Mouse (Mus musculus) heart, postnatal 36 days (tissue): ENCODE results near the gene Olfr1173. TPM values are rescaled to one million over a fixed set of nuclear protein-coding genes. Genes with fewer than 3 reads are reported as not detected.

ENCODE experiments used
- DNase-seq, 2 experiments: peaks; one replicate each; pipeline ENCODE4 v3.0.0; 2021 to 2022
- intact Hi-C: fragments of 180-260 bp; cut with DNase I; formaldehyde crosslinking; loops from one replicate; pipeline ENCODE4 v1.15.1; 2025
- total RNA-seq, 2 experiments: library from RNA; stranded (reverse); gene quantifications; 2 replicates each; pipeline ENCODE4 v1.2.3; 2021

The Olfr1173 gene
- total RNA-seq, result under 1 TPM in 1 of 2 experiments, not detected in 1; 0.05 TPM

DNA sequence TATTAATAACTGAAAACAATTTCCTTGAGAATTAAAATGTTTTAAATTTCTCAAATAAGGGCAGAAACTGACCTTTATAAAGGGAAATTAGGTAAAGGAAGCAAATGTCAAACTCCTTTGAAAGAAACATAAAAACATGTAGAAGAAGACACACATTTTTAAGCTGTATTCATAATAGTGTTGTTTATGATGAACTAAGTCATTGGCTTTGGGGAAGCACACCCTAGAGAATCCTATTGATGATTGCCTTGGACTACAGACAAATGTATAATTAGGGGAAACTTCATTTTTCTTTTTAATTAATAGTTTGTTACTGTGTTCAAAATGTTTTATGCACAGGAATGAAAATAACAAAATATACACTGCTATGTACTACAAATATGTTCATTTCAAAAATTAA lies at the start of gene Olfr1173:
Gene Olfr1173 (minus strand): TSS at position 101 of the 400 bp plus-strand sequence.
- DNase-seq, result no peak
- intact Hi-C loops, result no loop called here

DNA sequence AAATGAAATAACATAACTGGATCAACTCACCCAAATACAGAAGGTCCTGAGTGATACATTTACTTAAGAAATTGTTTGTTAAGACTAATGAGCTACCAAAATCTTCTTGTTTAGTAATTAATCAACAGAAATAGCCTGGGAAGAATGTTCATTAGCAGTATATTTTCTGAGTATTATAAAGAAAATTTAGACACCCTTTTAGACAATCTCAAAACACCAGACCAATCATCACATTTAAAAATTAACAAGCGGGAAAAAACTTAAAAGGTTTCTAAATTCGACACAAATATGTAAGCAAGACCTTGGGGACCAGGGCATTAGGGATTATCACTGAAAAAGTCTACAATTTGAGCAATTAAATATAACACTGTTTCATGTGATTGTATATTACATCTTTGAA lies 47.4 kb upstream of the Olfr1173 start, which contains the start of gene Olfr1175-ps:
Gene Olfr1175-ps (minus strand): TSS at position 101 of the 400 bp plus-strand sequence.
- no peak for DNase-seq
- intact Hi-C loops, result no loop called here

GRCm38 (mm10) chr2:88315035-88315434 lies 35.4 kb upstream of the Olfr1173 start, which contains the start of gene Olfr1174-ps:
Gene Olfr1174-ps, minus strand, starts transcription at chr2:88315135.
- intact Hi-C loops, result no loop called here

GRCm38 (mm10) chr2:88228234-88228633 lies 51.4 kb downstream of the Olfr1173 start, which contains the start of gene Olfr1170:
Gene Olfr1170, minus strand, starts transcription at chr2:88228334.
- no peak for DNase-seq

More at GRCm38 (mm10) chr2:88315035-88315434, 35.4 kb upstream of the Olfr1173 start, which contains the start of gene Olfr1174-ps:
- DNase-seq, result no peak

More at GRCm38 (mm10) chr2:88228234-88228633, 51.4 kb downstream of the Olfr1173 start, which contains the start of gene Olfr1170:
- intact Hi-C loops, result no loop called here

Other genes starting within 250 kb of the Olfr1173 start
- gene Olfr73, start 242.2 kb downstream of the Olfr1173 start, total RNA-seq, result not detected
- gene Olfr1162, start 228.7 kb downstream of the Olfr1173 start, total RNA-seq, result not detected
- not detected for gene Olfr1163, start 208.0 kb downstream of the Olfr1173 start, total RNA-seq
- not detected for gene Olfr1164, start 185.9 kb downstream of the Olfr1173 start, total RNA-seq
- not detected for gene Olfr1166, start 151.6 kb downstream of the Olfr1173 start, total RNA-seq
- gene Olfr1167, start 124.7 kb downstream of the Olfr1173 start, total RNA-seq, result not detected
- not detected for gene Olfr1168, start 98.0 kb downstream of the Olfr1173 start, total RNA-seq
- not detected for gene Olfr1170, start 51.5 kb downstream of the Olfr1173 start, total RNA-seq
- not detected for gene Olfr1174-ps, start 35.3 kb upstream of the Olfr1173 start, total RNA-seq
- not detected for gene Olfr1175-ps, start 47.3 kb upstream of the Olfr1173 start, total RNA-seq
- not detected for gene Olfr1176, start 56.8 kb upstream of the Olfr1173 start, total RNA-seq
- gene Olfr1177-ps, start 66.6 kb upstream of the Olfr1173 start, total RNA-seq, result not detected
- gene Olfr1178, start 107.2 kb upstream of the Olfr1173 start, total RNA-seq, result not detected
- not detected for gene Olfr1179, start 126.6 kb upstream of the Olfr1173 start, total RNA-seq
- gene Olfr1180, start 139.3 kb upstream of the Olfr1173 start, total RNA-seq, result not detected
- gene Olfr1181, start 146.3 kb upstream of the Olfr1173 start, total RNA-seq, result not detected
- gene Gm13757, start 169.3 kb upstream of the Olfr1173 start, total RNA-seq, result not detected
- not detected for gene Olfr1183, start 175.0 kb upstream of the Olfr1173 start, total RNA-seq
- not detected for gene Olfr1184, start 203.7 kb upstream of the Olfr1173 start, total RNA-seq
- not detected for gene Olfr1185-ps1, start 213.4 kb upstream of the Olfr1173 start, total RNA-seq
- not detected for gene Olfr1186, start 238.7 kb upstream of the Olfr1173 start, total RNA-seq